Mouse (Mus musculus): ENCODE data around the gene Zfp148. TPM values are rescaled to one million over a fixed set of nuclear protein-coding genes. Genes with fewer than 3 reads are reported as not detected.

Zfp148 gene
- polyA plus RNA-seq, 1 experiment = 5.4 TPM

- no peak overlapping the region for H3K4me3 ChIP-seq (ENCODE audit: control insufficient read depth, low read depth, low read length)
- no peak overlapping the region for H3K27ac ChIP-seq (ENCODE audit: control insufficient read depth, insufficient read depth, low read depth, low read length)
- H3K27me3 ChIP-seq (ENCODE audit: control insufficient read depth, insufficient read depth, low read length) = no peaks in the 10 kb centered on the region
- no peaks in the 10 kb centered on the region for H3K36me3 ChIP-seq (ENCODE audit: control insufficient read depth, insufficient read depth, low read length)
- no peak for TF ChIP-seq CTCF (IDR thresholded peaks at IDR 0.05; ENCODE audit: control insufficient read depth, insufficient read depth, insufficient replicate concordance, low read depth, low read length)
- no peak for TF ChIP-seq POLR2A (IDR thresholded peaks at IDR 0.05; ENCODE audit: control insufficient read depth, low read depth, low read length)
- H3K4me1 ChIP-seq (ENCODE audit: control insufficient read depth, insufficient read depth, low read length) = peaks cover 5% of the 10 kb centered on the region
Observed at GRCm38 (mm10) chr16:33400943-33401342, 20.3 kb downstream of the Zfp148 start.

GRCm38 (mm10) chr16:33403258-33403657, 22.6 kb downstream of the Zfp148 start:
- Histone ChIP-seq H3K4me3 (ENCODE audit: control insufficient read depth, low read depth, low read length) (no peak overlapping the region), H3K27ac (ENCODE audit: control insufficient read depth, insufficient read depth, low read depth, low read length) (no peak overlapping the region), H3K27me3 (ENCODE audit: control insufficient read depth, insufficient read depth, low read length) (no peaks in the 10 kb centered on the region), H3K4me1 (ENCODE audit: control insufficient read depth, insufficient read depth, low read length) (peaks cover 5% of the 10 kb centered on the region), H3K36me3 (ENCODE audit: control insufficient read depth, insufficient read depth, low read length) (no peaks in the 10 kb centered on the region)
- TF ChIP-seq CTCF (IDR thresholded peaks at IDR 0.05; ENCODE audit: control insufficient read depth, insufficient read depth, insufficient replicate concordance, low read depth, low read length) = no peak
- no peak for TF ChIP-seq POLR2A (IDR thresholded peaks at IDR 0.05; ENCODE audit: control insufficient read depth, low read depth, low read length)

- H3K4me3 ChIP-seq (ENCODE audit: control insufficient read depth, low read depth, low read length) = no peak overlapping the region
- TF ChIP-seq CTCF (IDR thresholded peaks at IDR 0.05; ENCODE audit: control insufficient read depth, insufficient read depth, insufficient replicate concordance, low read depth, low read length) = no peak
- no peak for TF ChIP-seq POLR2A (IDR thresholded peaks at IDR 0.05; ENCODE audit: control insufficient read depth, low read depth, low read length)
- no peak overlapping the region for H3K27ac ChIP-seq (ENCODE audit: control insufficient read depth, insufficient read depth, low read depth, low read length)
- no peaks in the 10 kb centered on the region for H3K27me3 ChIP-seq (ENCODE audit: control insufficient read depth, insufficient read depth, low read length)
- H3K4me1 ChIP-seq (ENCODE audit: control insufficient read depth, insufficient read depth, low read length) = peaks cover 5% of the 10 kb centered on the region
- H3K36me3 ChIP-seq (ENCODE audit: control insufficient read depth, insufficient read depth, low read length) = no peaks in the 10 kb centered on the region
Observed at GRCm38 (mm10) chr16:33404055-33404454, 23.4 kb downstream of the Zfp148 start.

DNA sequence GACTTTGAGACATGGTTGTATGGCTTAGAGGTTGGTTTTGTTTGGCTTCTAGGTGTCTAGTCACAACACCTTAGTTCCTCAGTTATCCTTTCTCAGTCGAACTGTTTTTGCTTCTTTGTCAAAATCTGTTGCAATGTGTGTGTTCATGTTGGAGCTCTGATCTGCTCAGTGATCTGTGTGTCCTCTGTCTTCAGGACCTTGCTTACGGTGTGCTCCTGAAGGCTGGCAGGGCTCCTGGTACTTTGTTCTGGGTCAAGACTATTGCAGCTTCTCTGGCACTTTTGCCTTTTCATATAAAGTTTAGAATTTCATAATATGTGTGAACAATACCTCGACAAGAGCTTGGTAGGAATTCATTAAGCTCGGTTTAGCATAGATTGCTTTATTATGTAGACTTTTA, 24.9 kb downstream of the Zfp148 start:
- Histone ChIP-seq H3K4me3 (ENCODE audit: control insufficient read depth, low read depth, low read length) (no peak overlapping the region), H3K4me1 (ENCODE audit: control insufficient read depth, insufficient read depth, low read length) (peaks cover under 1% of the 10 kb centered on the region; the same call in 1 of the 2 replicates), H3K36me3 (ENCODE audit: control insufficient read depth, insufficient read depth, low read length) (no peaks in the 10 kb centered on the region), H3K27me3 (ENCODE audit: control insufficient read depth, insufficient read depth, low read length) (no peaks in the 10 kb centered on the region), H3K27ac (ENCODE audit: control insufficient read depth, insufficient read depth, low read depth, low read length) (no peak overlapping the region)
- TF ChIP-seq POLR2A (IDR thresholded peaks at IDR 0.05; ENCODE audit: control insufficient read depth, low read depth, low read length) = no peak
- no peak for TF ChIP-seq CTCF (IDR thresholded peaks at IDR 0.05; ENCODE audit: control insufficient read depth, insufficient read depth, insufficient replicate concordance, low read depth, low read length)

- Histone ChIP-seq H3K27ac (ENCODE audit: control insufficient read depth, insufficient read depth, low read depth, low read length) (no peak overlapping the region), H3K27me3 (ENCODE audit: control insufficient read depth, insufficient read depth, low read length) (no peaks in the 10 kb centered on the region), H3K4me3 (ENCODE audit: control insufficient read depth, low read depth, low read length) (no peak overlapping the region), H3K36me3 (ENCODE audit: control insufficient read depth, insufficient read depth, low read length) (no peaks in the 10 kb centered on the region), H3K4me1 (ENCODE audit: control insufficient read depth, insufficient read depth, low read length) (no peaks in the 10 kb centered on the region)
- TF ChIP-seq CTCF (IDR thresholded peaks at IDR 0.05; ENCODE audit: control insufficient read depth, insufficient read depth, insufficient replicate concordance, low read depth, low read length) (no peak), POLR2A (IDR thresholded peaks at IDR 0.05; ENCODE audit: control insufficient read depth, low read depth, low read length) (no peak)
Observed at GRCm38 (mm10) chr16:33410151-33410550, 29.5 kb downstream of the Zfp148 start.

DNA sequence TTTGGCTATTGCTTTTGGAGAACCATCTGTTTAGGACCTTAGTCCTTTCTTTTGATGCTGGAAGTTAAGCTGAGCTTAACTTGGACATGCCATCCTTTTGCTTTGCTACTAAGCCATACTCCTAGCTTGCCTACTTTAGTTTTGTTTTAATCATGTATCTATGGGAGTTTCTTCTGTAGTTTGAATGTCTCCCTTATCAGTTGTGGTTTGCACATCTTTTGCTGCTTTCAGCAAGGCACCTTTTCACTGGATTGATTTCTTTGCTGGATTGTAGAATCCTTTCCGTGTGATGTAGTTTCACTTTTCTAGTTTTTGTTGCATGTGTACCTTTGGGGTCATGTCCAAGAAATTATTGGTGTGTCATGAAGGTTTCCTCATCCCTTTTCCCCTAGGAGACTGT, 30.0 kb downstream of the Zfp148 start:
- no peak overlapping the region for H3K27ac ChIP-seq (ENCODE audit: control insufficient read depth, insufficient read depth, low read depth, low read length)
- TF ChIP-seq POLR2A (IDR thresholded peaks at IDR 0.05; ENCODE audit: control insufficient read depth, low read depth, low read length) (no peak), CTCF (IDR thresholded peaks at IDR 0.05; ENCODE audit: control insufficient read depth, insufficient read depth, insufficient replicate concordance, low read depth, low read length) (no peak)
- H3K4me1 ChIP-seq (ENCODE audit: control insufficient read depth, insufficient read depth, low read length) = no peaks in the 10 kb centered on the region
- no peaks in the 10 kb centered on the region for H3K36me3 ChIP-seq (ENCODE audit: control insufficient read depth, insufficient read depth, low read length)
- no peak overlapping the region for H3K4me3 ChIP-seq (ENCODE audit: control insufficient read depth, low read depth, low read length)
- no peaks in the 10 kb centered on the region for H3K27me3 ChIP-seq (ENCODE audit: control insufficient read depth, insufficient read depth, low read length)

DNA sequence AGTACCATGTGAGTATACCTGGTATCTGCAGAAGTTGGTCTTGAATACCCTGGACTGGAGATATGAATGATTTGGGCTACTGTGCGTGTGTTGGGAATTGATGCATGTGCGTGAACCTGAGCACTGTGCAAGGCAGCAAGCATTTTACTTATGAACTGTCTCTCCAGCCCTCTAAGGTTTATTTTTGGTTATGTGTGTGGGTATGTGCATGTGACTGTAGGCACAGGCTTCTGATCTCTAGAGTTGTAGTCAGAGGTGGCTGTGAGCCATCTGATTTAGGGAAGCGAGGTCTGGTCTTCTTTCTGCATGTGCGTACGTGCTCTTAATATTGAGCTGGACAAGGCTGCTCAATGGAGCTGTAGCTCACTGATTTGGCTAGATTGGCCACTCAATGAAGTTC, 33.6 kb downstream of the Zfp148 start:
- no peaks in the 10 kb centered on the region for H3K4me1 ChIP-seq (ENCODE audit: control insufficient read depth, insufficient read depth, low read length)
- H3K4me3 ChIP-seq (ENCODE audit: control insufficient read depth, low read depth, low read length) = no peak overlapping the region
- H3K27me3 ChIP-seq (ENCODE audit: control insufficient read depth, insufficient read depth, low read length) = no peaks in the 10 kb centered on the region
- TF ChIP-seq POLR2A (IDR thresholded peaks at IDR 0.05; ENCODE audit: control insufficient read depth, low read depth, low read length) = no peak
- H3K27ac ChIP-seq (ENCODE audit: control insufficient read depth, insufficient read depth, low read depth, low read length) = no peak overlapping the region
- H3K36me3 ChIP-seq (ENCODE audit: control insufficient read depth, insufficient read depth, low read length) = no peaks in the 10 kb centered on the region

DNA sequence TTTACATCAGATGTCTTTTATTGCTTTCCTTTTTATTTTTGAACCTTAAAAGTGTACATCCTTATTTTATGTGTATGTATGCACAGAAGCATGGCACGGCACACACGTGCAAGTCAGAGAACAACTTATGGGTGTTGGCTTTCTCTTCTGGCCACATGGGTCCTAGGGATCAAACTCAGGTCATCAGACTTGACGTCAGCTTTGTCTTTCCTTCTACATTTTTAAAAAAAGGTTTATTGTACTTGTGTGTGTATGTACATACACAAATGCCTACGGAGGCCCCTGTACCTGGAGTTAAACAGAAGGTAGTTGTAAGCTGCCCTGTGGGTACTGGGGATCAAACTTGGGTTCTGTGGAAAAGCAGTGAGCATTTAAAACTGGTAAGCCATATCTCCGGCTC, 35.0 kb downstream of the Zfp148 start:
- no peak for TF ChIP-seq CTCF (IDR thresholded peaks at IDR 0.05; ENCODE audit: control insufficient read depth, insufficient read depth, insufficient replicate concordance, low read depth, low read length)
- no peak for TF ChIP-seq POLR2A (IDR thresholded peaks at IDR 0.05; ENCODE audit: control insufficient read depth, low read depth, low read length)
- Histone ChIP-seq H3K27ac (ENCODE audit: control insufficient read depth, insufficient read depth, low read depth, low read length) (no peak overlapping the region), H3K4me3 (ENCODE audit: control insufficient read depth, low read depth, low read length) (no peak overlapping the region), H3K27me3 (ENCODE audit: control insufficient read depth, insufficient read depth, low read length) (no peaks in the 10 kb centered on the region), H3K4me1 (ENCODE audit: control insufficient read depth, insufficient read depth, low read length) (no peaks in the 10 kb centered on the region), H3K36me3 (ENCODE audit: control insufficient read depth, insufficient read depth, low read length) (no peaks in the 10 kb centered on the region)

Data from testis, adult 2 months (tissue).